Mouse (Mus musculus) limb, embryonic 13.5 days (tissue): ENCODE measurements around the gene Nupl1. TPM values are rescaled to one million over a fixed set of nuclear protein-coding genes. Genes with fewer than 3 reads are reported as not detected.

Experiments
- ATAC-seq: fragments of 200-750 bp; cut with Nextera tagmentation; 2 replicates; pipeline ENCODE4 v1.8.0; 2017; ENCODE audit warnings: low read depth, moderate number of reproducible peaks, moderate TSS enrichment; ENCODE audit not compliant: low FRiP score
- H3K27ac ChIP-seq: fragments of 300-500 bp; sonication (generic); 2 replicates; pipeline ENCODE4 v1.5.1; 2015; ENCODE audit warnings: inconsistent platforms, mild to moderate bottlenecking, moderate library complexity
- H3K27me3 ChIP-seq: fragments of 300-500 bp; sonication (generic); 2 replicates; pipeline ENCODE4 v1.6.1; 2015; ENCODE audit warnings: mild to moderate bottlenecking, inconsistent platforms
- H3K36me3 ChIP-seq: fragments of 300-500 bp; sonication (generic); 2 replicates; pipeline ENCODE4 v1.6.1; 2015; ENCODE audit warnings: inconsistent platforms, mild to moderate bottlenecking, moderate library complexity
- H3K4me1 ChIP-seq: fragments of 300-500 bp; sonication (generic); 2 replicates; pipeline ENCODE4 v1.6.1; 2015; ENCODE audit warnings: inconsistent platforms
- H3K4me2 ChIP-seq: fragments of 300-500 bp; sonication (generic); replicated peaks from 2 replicates; pipeline ENCODE4 v1.6.1; 2015; ENCODE audit warnings: inconsistent platforms, mild to moderate bottlenecking, moderate library complexity
- H3K4me3 ChIP-seq: fragments of 300-500 bp; sonication (generic); 2 replicates; pipeline ENCODE4 v1.5.1; 2015; ENCODE audit warnings: moderate library complexity, mild to moderate bottlenecking, inconsistent platforms
- H3K9ac ChIP-seq: fragments of 300-500 bp; sonication (generic); 2 replicates; pipeline ENCODE4 v1.6.1; 2015; ENCODE audit warnings: mild to moderate bottlenecking, inconsistent platforms
- H3K9me3 ChIP-seq: fragments of 300-500 bp; sonication (generic); 2 replicates; pipeline ENCODE4 v1.6.1; 2016; ENCODE audit warnings: inconsistent platforms
- WGBS: fragments of 180-500 bp; shearing (Covaris S2); methylation state at CpG from one replicate; pipeline ENCODE4 v1.1.7; 2015; 5-methylcytosine and 5-hydroxymethylcytosine counted together
- polyA plus RNA-seq: library from polyadenylated mRNA; unstranded; fragments of >200 nt; fragmentation: Nextera tagmentation; extraction: Ambion mirVana; gene quantifications from 2 replicates; pipeline ENCODE4 v1.2.1, GENCODE M21; 2015

Gene Nupl1
- polyA plus RNA-seq, 1 experiment from 2014 or later = not detected

- Histone ChIP-seq H3K4me2 (no peak overlapping the region), H3K36me3 (no peaks in the 10 kb centered on the region), H3K4me1 (peaks cover 13% of the 10 kb centered on the region), H3K9ac (no peak overlapping the region; the same call in 1 of the 2 replicates), H3K9me3 (no peaks in the 10 kb centered on the region), H3K27me3 (no peaks in the 10 kb centered on the region), H3K4me3 (no peak overlapping the region), H3K27ac (no peak overlapping the region)
- ATAC-seq = no peak
- 77% methylated on average over 7 of the region's 7 CpGs for WGBS
Measured at GRCm38 (mm10) chr14:60262316-60262715, 11.1 kb upstream of the Nupl1 start.

DNA sequence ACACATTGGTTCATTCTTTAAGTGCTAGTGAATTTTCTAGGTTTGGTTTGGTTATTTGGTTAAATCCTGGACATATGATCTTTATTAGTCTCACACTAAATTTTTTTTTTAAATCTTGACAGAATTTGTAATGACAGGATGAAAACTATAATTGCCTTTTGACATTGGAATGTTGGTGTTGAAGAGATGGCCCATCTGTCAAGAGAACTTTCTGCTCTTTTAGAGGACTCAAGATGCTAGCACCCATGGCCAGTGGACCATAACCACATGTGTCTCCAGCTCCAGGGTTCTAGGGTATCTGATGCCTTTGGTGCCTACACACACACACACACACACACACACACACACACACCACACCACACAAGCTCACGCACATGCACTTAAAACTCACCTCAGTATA lies 6.6 kb upstream of the Nupl1 start:
- no peaks in the 10 kb centered on the region for H3K9me3 ChIP-seq
- no peak overlapping the region for H3K9ac ChIP-seq
- 95% methylated on average over 1 of the region's 1 CpGs for WGBS
- no peak overlapping the region for H3K27ac ChIP-seq
- no peak overlapping the region for H3K4me3 ChIP-seq
- H3K4me2 ChIP-seq = no peak overlapping the region
- ATAC-seq = no peak
- no peaks in the 10 kb centered on the region for H3K27me3 ChIP-seq
- H3K36me3 ChIP-seq = no peaks in the 10 kb centered on the region
- no peaks in the 10 kb centered on the region for H3K4me1 ChIP-seq

DNA sequence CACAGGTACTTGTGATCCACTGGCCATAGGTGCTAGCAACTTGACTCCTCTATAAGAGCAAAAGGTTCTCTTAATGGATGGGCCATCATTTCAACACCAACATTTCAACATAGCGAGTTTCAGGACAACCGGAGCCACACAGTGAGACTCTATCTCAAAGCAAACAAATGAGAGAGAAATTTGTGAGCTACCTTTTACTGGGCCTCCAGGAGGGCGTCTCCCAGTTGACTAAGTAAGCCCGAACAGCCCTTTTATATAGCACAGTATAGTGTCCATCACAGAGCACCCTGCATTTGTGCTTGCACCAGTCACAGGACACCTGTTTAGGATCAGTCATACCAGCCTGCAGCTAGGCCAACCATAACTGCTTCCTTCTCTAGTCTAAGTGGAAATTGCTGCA lies 5.9 kb upstream of the Nupl1 start:
- no peaks in the 10 kb centered on the region for H3K9me3 ChIP-seq
- H3K4me1 ChIP-seq = peaks cover 5% of the 10 kb centered on the region
- no peak overlapping the region for H3K9ac ChIP-seq
- no peaks in the 10 kb centered on the region for H3K36me3 ChIP-seq
- no peak overlapping the region for H3K27ac ChIP-seq
- no peak overlapping the region for H3K4me3 ChIP-seq
- H3K4me2 ChIP-seq = no peak overlapping the region
- no peak for ATAC-seq
- H3K27me3 ChIP-seq = no peaks in the 10 kb centered on the region
- WGBS = 80% methylated on average over 4 of the region's 4 CpGs

DNA sequence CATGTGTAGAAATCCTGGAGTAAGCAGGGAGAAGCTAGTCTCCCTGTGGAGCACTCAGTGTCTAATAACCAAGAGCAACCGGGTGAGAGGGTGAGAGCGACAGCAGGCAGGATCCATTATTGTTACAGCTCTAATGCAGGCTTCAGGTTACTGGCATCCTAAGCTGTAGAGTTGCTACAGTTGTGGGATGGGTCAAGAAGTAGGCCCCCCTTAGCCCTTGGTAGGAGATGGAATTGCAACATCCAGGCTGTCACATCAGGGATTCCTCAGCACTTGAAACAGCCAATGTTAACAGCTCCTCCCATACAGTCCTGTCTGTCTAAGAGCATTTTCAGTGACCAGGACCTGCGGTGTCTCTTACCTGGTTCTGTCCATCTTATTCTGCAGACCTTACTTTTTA lies 5.1 kb upstream of the Nupl1 start:
- Histone ChIP-seq H3K4me3 (no peak overlapping the region), H3K9ac (0 out of 2 replicates have a peak overlapping the region, but pooled peaks have one; percentile 1), H3K27ac (no peak overlapping the region), H3K4me1 (peaks cover 5% of the 10 kb centered on the region), H3K9me3 (no peaks in the 10 kb centered on the region), H3K4me2 (no peak overlapping the region), H3K27me3 (no peaks in the 10 kb centered on the region), H3K36me3 (no peaks in the 10 kb centered on the region)
- WGBS = 13% methylated on average over 3 of the region's 3 CpGs
- no peak for ATAC-seq

- no peak overlapping the region for H3K9ac ChIP-seq
- H3K9me3 ChIP-seq = no peaks in the 10 kb centered on the region
- no peak overlapping the region for H3K27ac ChIP-seq
- no peaks in the 10 kb centered on the region for H3K27me3 ChIP-seq
- no peaks in the 10 kb centered on the region for H3K36me3 ChIP-seq
- ATAC-seq = no peak
- H3K4me1 ChIP-seq = peaks cover 12% of the 10 kb centered on the region
- no peak overlapping the region for H3K4me2 ChIP-seq
- H3K4me3 ChIP-seq = no peak overlapping the region
Measured at GRCm38 (mm10) chr14:60254774-60255173, 3.5 kb upstream of the Nupl1 start.

GRCm38 (mm10) chr14:60253466-60253865 lies 2.2 kb upstream of the Nupl1 start:
- H3K27ac ChIP-seq = no peak overlapping the region
- WGBS = 88% methylated on average over 3 of the region's 3 CpGs
- peaks cover 21% of the 10 kb centered on the region for H3K4me1 ChIP-seq
- no peak overlapping the region for H3K4me3 ChIP-seq
- no peak for ATAC-seq
- H3K4me2 ChIP-seq = no peak overlapping the region
- H3K9ac ChIP-seq = no peak overlapping the region
- no peaks in the 10 kb centered on the region for H3K9me3 ChIP-seq
- no peaks in the 10 kb centered on the region for H3K27me3 ChIP-seq
- H3K36me3 ChIP-seq = no peaks in the 10 kb centered on the region

DNA sequence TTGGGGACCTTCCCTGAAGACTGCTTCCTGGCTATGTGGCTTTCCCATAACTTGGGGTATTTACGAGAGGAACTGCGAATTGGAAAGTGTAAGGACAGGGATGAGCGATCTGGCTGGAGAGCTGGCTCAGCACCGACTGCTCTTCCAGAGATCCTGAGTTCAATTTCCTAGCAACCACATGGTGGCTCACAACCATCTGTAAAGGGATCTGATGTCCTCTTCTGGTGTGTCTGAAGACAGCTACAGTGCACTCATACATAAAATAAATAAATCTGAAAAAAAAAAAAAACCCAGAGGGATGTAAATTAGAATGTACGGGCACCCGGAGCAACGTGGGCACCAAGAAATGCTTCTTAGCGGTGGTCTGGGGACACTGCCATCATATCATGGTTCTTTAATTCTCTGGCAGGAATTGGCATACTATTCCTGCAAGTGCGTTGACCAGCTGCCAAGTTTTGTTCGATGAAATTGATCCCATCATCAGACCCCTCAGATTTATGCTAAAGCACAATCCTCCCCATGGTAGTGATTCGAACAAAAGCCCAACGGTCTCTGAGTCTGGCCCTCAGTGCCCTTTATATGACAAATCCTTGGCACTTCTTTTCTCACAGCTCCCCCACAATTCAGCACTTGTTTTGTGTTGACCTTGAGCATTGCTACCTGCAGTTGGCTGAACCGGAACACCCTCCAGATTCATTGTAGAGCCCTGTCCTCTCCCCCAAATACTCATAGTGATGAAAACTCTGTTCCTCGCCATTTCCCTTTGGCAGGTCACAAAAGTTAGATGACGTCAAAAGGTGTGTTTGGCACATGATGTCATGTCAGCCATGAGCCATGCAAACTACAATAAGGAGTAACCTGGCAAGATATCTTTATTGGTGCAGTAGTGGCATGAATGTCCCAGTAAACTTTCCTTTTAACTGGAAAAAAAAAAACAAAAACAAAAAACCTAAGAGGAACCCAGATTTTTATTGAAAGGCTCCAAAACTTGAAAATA lies 1.1 kb upstream of the Nupl1 start:
- 21% methylated on average over 15 of the region's 15 CpGs for WGBS
- H3K4me2 ChIP-seq = peak overlapping the region; percentile 88
- no peaks in the 10 kb centered on the region for H3K9me3 ChIP-seq
- H3K9ac ChIP-seq = peak overlapping the region; percentile 82
- peak overlapping the region; percentile 97 for H3K4me3 ChIP-seq
- ATAC-seq = no peak
- peak overlapping the region; percentile 73 for H3K27ac ChIP-seq
- H3K27me3 ChIP-seq = no peaks in the 10 kb centered on the region
- H3K36me3 ChIP-seq = no peaks in the 10 kb centered on the region; the same call in 1 of the 2 replicates
- peaks cover 21% of the 10 kb centered on the region for H3K4me1 ChIP-seq

- under 1% methylated on average over 39 of the region's 39 CpGs for WGBS
- Histone ChIP-seq H3K36me3 (no peaks in the 10 kb centered on the region; the same call in 1 of the 2 replicates), H3K9me3 (no peaks in the 10 kb centered on the region), H3K4me3 (peak overlapping the region; percentile 97), H3K27me3 (no peaks in the 10 kb centered on the region), H3K27ac (peak overlapping the region; percentile 72), H3K4me2 (peak overlapping the region; percentile 88), H3K9ac (peak overlapping the region; percentile 97), H3K4me1 (peaks cover 21% of the 10 kb centered on the region)
- ATAC-seq = peak; percentile 51
Measured at GRCm38 (mm10) chr14:60250879-60251278, 352 bp downstream of the Nupl1 start.

- peaks cover 1% of the 10 kb centered on the region for H3K36me3 ChIP-seq
- H3K4me2 ChIP-seq = peak overlapping the region; percentile 88
- H3K27ac ChIP-seq = no peak overlapping the region
- H3K4me3 ChIP-seq = peak overlapping the region; percentile 97
- peaks cover 21% of the 10 kb centered on the region for H3K4me1 ChIP-seq
- ATAC-seq = no peak
- H3K9ac ChIP-seq = peak overlapping the region; percentile 97
- no peaks in the 10 kb centered on the region for H3K9me3 ChIP-seq
- no peaks in the 10 kb centered on the region for H3K27me3 ChIP-seq
- 25% methylated on average over 8 of the region's 8 CpGs for WGBS
Measured at GRCm38 (mm10) chr14:60250366-60250765, 865 bp downstream of the Nupl1 start.

GRCm38 (mm10) chr14:60238551-60238950 lies 12.7 kb downstream of the Nupl1 start:
- Histone ChIP-seq H3K9ac (no peak overlapping the region), H3K4me3 (no peak overlapping the region), H3K4me2 (no peak overlapping the region), H3K36me3 (peaks cover 54% of the 10 kb centered on the region), H3K27me3 (no peaks in the 10 kb centered on the region), H3K27ac (no peak overlapping the region), H3K4me1 (no peaks in the 10 kb centered on the region), H3K9me3 (no peaks in the 10 kb centered on the region)
- 84% methylated on average over 3 of the region's 3 CpGs for WGBS
- no peak for ATAC-seq

DNA sequence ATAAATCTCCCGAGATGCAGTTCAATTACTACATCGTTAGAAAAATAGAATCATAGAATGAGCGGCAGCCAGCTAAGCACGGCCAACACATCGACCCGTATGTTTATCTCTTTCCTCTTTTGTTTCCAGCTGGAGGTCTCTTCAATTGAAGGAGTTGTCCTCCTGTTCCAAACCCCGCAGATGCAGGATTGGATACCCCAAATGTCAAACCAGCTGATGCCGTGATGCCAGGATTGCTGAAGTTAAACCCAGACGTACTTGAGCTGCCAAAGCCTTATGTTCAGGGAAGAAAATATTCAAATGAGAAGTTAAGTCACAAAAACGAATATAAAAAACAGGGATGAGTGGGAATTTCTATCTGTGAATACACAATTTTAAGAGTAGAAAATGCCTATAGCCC lies 31.3 kb downstream of the Nupl1 start:
- H3K27ac ChIP-seq = no peak overlapping the region
- WGBS = 93% methylated on average over 10 of the region's 10 CpGs
- no peak overlapping the region for H3K4me2 ChIP-seq
- no peaks in the 10 kb centered on the region for H3K27me3 ChIP-seq
- no peak for ATAC-seq
- no peak overlapping the region for H3K4me3 ChIP-seq
- H3K36me3 ChIP-seq = peaks cover 36% of the 10 kb centered on the region
- H3K9me3 ChIP-seq = no peaks in the 10 kb centered on the region
- H3K9ac ChIP-seq = no peak overlapping the region
- H3K4me1 ChIP-seq = no peaks in the 10 kb centered on the region

DNA sequence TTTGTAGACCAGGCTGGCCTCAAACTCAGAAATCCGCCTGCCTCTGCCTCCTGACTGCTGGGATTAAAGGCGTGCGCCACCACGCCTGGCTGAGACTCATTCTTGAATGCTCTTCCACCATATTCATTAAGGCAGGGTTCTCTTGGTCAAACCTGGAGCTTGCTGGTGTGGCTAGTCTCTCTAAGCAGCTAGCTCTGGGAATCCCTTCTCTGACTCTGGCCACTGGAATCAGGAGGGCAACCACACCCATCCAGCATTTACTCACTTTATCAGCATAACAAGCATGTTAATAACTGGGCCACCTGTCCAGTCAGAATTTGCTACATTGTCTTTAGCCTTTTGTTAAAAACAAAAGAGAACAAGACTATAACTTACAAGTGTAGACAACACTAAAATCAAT lies 33.6 kb downstream of the Nupl1 start:
- ATAC-seq = no peak
- no peak overlapping the region for H3K9ac ChIP-seq
- H3K9me3 ChIP-seq = no peaks in the 10 kb centered on the region
- 97% methylated on average over 4 of the region's 4 CpGs for WGBS
- H3K4me1 ChIP-seq = no peaks in the 10 kb centered on the region
- H3K4me3 ChIP-seq = no peak overlapping the region
- H3K4me2 ChIP-seq = no peak overlapping the region
- H3K27me3 ChIP-seq = no peaks in the 10 kb centered on the region
- no peak overlapping the region for H3K27ac ChIP-seq
- peaks cover 32% of the 10 kb centered on the region for H3K36me3 ChIP-seq
